Mouse (Mus musculus) kidney, adult 2 months (tissue): ENCODE data around the gene Pla2g4b.

ENCODE experiments used
- CTCF ChIP-seq: fragments of 200-500 bp; conservative IDR thresholded peaks from 2 replicates; pipeline ENCODE4 v1.5.1; 2011; ENCODE audit warnings: low read depth, mild to moderate bottlenecking, control low read depth, low read length, moderate library complexity, mixed read lengths; ENCODE audit not compliant: insufficient read depth, insufficient read length
- POLR2A ChIP-seq: fragments of 200-500 bp; IDR thresholded peaks from one replicate; pipeline ENCODE4 v1.6.1; 2011; ENCODE audit warnings: low read depth, low read length, control low read depth

- no peak for TF ChIP-seq CTCF
- TF ChIP-seq POLR2A, result no peak
Measured at GRCm38 (mm10) chr2:120059466-120059865, 26.2 kb downstream of the Pla2g4b start.
